Mouse (Mus musculus) spleen, adult 2 months (tissue): Measurements from ENCODE around the gene Rpsa.

Experiments used
- CTCF ChIP-seq: fragments of 200-500 bp; IDR thresholded peaks from 2 replicates; pipeline ENCODE4 v1.5.1; 2011; ENCODE audit warnings: mild to moderate bottlenecking, inconsistent platforms; ENCODE audit not compliant: insufficient read depth, insufficient read length, insufficient replicate concordance; ENCODE audit errors: extremely low read depth
- POLR2A ChIP-seq: fragments of 200-500 bp; IDR thresholded peaks from 2 replicates; pipeline ENCODE4 v1.6.1; 2011; ENCODE audit warnings: low read depth, low read length, inconsistent platforms

GRCm38 (mm10) chr9:120098682-120099081 is 28.8 kb upstream of the Rpsa start:
- TF ChIP-seq CTCF, result peak; percentile 58; the same call in 1 of the 2 replicates
- no peak for TF ChIP-seq POLR2A
